Mouse (Mus musculus): ENCODE measurements around the gene Coq4.

Gene Coq4

GRCm38 (mm10) chr2:29771611-29772461 lies 15.5 kb upstream of the Coq4 start:
- no peak for TF ChIP-seq GATA4 (IDR thresholded peaks at IDR 0.05; ENCODE audit: insufficient replicate concordance, low read length)

- TF ChIP-seq GATA4 (IDR thresholded peaks at IDR 0.05; ENCODE audit: insufficient replicate concordance, low read length) = peak; percentile 62; the same call in 1 of the 2 replicates
These were observed 14.0 kb upstream of the Coq4 start for GRCm38 (mm10) chr2:29773323-29773722.

- no peak for TF ChIP-seq GATA4 (IDR thresholded peaks at IDR 0.05; ENCODE audit: insufficient replicate concordance, low read length)
These were observed 3.0 kb upstream of the Coq4 start for GRCm38 (mm10) chr2:29784290-29784689.

GRCm38 (mm10) chr2:29787937-29788681 lies 816 bp downstream of the Coq4 start, which contains the start of gene Trub2:
TSS of gene Trub2 (minus strand) at chr2:29788502.
- TF ChIP-seq GATA4 (IDR thresholded peaks at IDR 0.05; ENCODE audit: insufficient replicate concordance, low read length) = no peak

- TF ChIP-seq GATA4 (IDR thresholded peaks at IDR 0.05; ENCODE audit: insufficient replicate concordance, low read length) = no peak
These were observed 5.6 kb downstream of the Coq4 start for GRCm38 (mm10) chr2:29792772-29793487.

GRCm38 (mm10) chr2:29802075-29802826 lies 15.0 kb downstream of the Coq4 start, which contains the start of gene Slc27a4:
TSS of gene Slc27a4 (plus strand) at chr2:29802634.
- no peak for TF ChIP-seq GATA4 (IDR thresholded peaks at IDR 0.05; ENCODE audit: insufficient replicate concordance, low read length)

- no peak for TF ChIP-seq GATA4 (IDR thresholded peaks at IDR 0.05; ENCODE audit: insufficient replicate concordance, low read length)
These were observed 15.5 kb downstream of the Coq4 start for GRCm38 (mm10) chr2:29802827-29803201.

GRCm38 (mm10) chr2:29803400-29803831 lies 16.1 kb downstream of the Coq4 start:
- no peak for TF ChIP-seq GATA4 (IDR thresholded peaks at IDR 0.05; ENCODE audit: insufficient replicate concordance, low read length)

GRCm38 (mm10) chr2:29815678-29816371 lies 28.5 kb downstream of the Coq4 start:
- TF ChIP-seq GATA4 (IDR thresholded peaks at IDR 0.05; ENCODE audit: insufficient replicate concordance, low read length) = no peak

GRCm38 (mm10) chr2:29817426-29818232 lies 30.3 kb downstream of the Coq4 start:
- TF ChIP-seq GATA4 (IDR thresholded peaks at IDR 0.05; ENCODE audit: insufficient replicate concordance, low read length) = no peak

GRCm38 (mm10) chr2:29819363-29819762 lies 32.1 kb downstream of the Coq4 start:
- TF ChIP-seq GATA4 (IDR thresholded peaks at IDR 0.05; ENCODE audit: insufficient replicate concordance, low read length) = no peak

- TF ChIP-seq GATA4 (IDR thresholded peaks at IDR 0.05; ENCODE audit: insufficient replicate concordance, low read length) = no peak
These were observed 32.9 kb downstream of the Coq4 start, which contains the start of gene Urm1 for GRCm38 (mm10) chr2:29820025-29820817. TSS of gene Urm1 (plus strand) at chr2:29820075.
